Mouse (Mus musculus) WW6 (cell line): ENCODE data around the gene Mvb12a.

Source experiments
- DNase-seq: peaks from one replicate; pipeline ENCODE4 v3.0.0-alpha.2; 2013; ENCODE audit warnings: low read depth, low spot score

The Mvb12a gene

DNA sequence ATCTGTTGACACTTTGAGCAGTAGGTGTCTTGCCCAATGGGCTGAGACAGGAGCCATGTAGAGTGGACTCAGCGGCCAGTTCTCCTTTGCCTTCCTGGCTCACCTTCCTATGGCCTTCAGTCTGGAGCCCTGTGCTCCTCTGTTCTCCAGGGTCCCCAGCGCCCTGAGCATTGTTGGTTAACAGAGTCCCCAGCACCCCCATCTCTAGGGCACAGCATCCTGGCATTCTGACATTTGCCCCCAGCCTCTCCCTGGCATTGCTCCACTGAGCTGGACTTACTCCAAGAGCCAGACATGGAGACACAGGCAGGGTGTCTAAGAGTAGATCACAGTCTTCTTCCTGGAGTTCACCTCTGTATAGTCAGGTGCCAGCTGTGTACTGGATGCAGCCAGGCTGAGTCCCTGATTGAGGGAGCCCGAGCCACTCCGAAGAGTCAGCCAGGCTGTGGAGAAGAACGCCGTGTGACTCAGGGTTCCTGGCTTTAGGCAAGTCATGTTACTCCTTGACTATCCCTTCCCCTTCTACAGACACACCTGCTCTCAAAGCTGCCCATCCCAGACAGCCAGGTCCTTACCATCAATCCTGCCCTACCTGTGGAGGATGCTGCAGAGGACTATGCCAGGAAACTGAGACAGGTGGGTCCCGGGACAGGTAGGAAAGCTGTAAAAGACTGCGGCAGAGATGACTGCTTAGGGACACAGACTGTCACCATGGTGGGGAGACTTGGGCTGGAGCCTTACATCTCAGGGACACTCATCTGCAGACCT lies 51.0 kb downstream of the Mvb12a start:
- DNase-seq, result no peak

DNA sequence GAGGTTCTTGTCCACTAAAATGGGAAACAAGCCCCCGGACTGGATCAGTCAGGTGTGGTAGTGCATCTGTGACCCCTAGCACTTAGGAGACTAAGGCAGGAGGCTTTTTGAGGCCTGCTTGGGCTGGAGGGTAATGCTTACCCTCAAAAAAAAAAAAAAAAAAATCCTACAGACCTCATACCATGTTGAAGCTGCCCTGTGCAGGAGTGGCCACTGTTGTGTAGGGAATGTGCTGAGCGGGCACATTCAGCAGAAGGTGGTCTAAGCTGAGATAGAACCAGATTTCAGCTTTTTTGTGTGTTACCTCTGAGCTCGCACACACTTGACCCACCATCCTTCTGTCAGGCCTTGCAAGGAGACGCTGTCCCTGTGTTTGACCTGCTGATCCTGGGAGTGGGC lies 51.6 kb downstream of the Mvb12a start:
- DNase-seq, result no peak

DNA sequence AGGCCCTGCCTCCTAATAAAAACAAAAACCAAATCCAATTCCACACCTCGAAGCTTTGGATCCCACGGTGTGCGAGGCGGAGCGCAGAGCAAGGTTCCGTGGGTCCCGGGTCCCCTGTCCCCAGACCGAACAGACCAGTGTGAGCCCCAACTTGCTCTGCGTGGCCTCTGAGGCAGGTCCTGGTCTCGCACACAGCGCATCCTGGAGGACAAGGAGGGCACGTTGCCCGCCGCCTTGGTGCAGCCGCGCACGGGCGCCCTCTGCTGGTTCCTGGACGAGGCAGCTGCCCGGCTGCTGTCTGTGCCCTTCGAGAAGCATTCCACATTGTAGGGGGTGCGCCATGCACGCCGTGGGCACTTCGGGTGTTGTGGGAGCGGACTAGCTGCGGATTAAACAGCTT lies 53.1 kb downstream of the Mvb12a start:
- no peak for DNase-seq

DNA sequence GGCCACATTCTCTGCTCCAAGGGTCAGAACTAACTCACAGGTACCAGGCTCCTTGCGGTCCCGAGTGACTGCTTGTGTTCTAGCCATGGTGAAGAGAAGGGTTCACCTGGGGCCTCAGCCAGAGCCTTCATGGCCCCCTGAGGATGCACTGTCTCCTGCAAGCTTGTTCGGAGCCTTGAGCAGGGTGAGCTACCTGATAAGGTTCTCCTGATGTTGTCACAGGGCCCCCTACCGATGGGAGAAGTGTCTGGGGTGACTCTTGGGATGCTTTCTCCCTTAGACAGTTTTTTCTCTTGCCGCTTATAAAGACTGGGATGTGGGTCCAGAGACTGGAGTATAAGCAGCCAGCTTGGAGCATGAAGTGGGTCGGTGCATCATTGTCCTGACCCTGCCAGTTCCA lies 53.7 kb downstream of the Mvb12a start:
- no peak for DNase-seq

DNA sequence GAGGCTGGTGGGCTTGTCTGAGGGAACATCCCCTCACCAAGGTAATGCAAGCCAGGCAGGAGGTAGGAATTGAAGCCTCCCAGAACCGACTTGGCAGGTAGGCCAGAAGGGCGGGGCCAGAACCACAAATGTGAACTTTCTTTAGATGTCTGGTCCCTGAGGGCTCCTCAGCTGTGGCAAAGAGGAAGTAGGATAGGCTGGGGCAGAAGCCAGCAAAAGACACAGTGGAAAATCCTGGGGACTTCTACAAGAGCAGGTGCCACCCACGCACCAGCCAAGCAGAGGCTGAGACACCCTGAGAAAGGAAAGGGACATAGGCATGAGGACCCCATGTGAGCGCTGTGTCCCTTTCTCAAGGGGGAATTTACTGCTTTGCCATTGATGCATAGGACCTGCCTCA lies 54.1 kb downstream of the Mvb12a start:
- DNase-seq, result no peak

DNA sequence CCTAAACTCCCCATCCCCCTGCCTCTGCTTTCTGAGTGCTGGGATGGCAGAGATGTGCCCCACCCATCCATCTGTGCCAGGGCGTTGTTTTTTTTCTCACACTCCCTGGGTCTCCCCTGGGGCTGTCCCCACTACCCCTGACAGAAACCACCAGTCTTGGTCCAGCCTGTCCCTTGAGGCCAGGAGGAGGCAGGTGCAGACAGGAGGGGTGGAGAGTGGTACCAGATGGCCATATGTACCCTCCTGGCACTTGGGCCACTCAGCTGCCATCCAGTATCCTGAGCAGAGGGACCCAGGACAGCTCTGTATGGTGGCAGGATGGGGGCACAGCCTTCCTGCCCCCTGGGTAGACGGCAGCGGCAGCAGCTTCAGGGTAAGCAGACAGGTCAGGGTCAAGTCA lies 54.7 kb downstream of the Mvb12a start, which contains the start of gene Fam129c:
Fam129c (plus strand) TSS at position 198 of the 400 bp plus-strand sequence.
- DNase-seq, result no peak
